Mouse (Mus musculus) megakaryocyte, embryonic 14.5 days (primary cell): ENCODE data around the gene Nhsl2.

ENCODE experiments used
- FLI1 ChIP-seq: IDR thresholded peaks from 2 replicates; pipeline ENCODE4 v1.6.1; 2012; ENCODE audit warnings: low read length, inconsistent platforms, mixed read lengths
- GATA1 ChIP-seq: IDR thresholded peaks from 3 replicates; pipeline ENCODE4 v1.6.1; 2012; ENCODE audit warnings: mixed read lengths, low read length, inconsistent platforms, borderline replicate concordance

- TF ChIP-seq FLI1 (no peak), GATA1 (no peak)
These were observed 15.6 kb downstream of the Nhsl2 start for GRCm38 (mm10) chrX:101864788-101865187.
